Mouse (Mus musculus) ZHBTc4 (cell line): Measurements from ENCODE around the gene Flnb.
A peak's percentile ranks its signal among the peaks of the same experiment; 100 is the strongest.

Experiments used
- DNase-seq: peaks from one replicate; pipeline ENCODE4 v3.0.0-alpha.2; 2011; ENCODE audit warnings: low read depth, low spot score

The Flnb gene

GRCm38 (mm10) chr14:7992158-7992557 lies 174.4 kb downstream of the Flnb start:
- no peak for DNase-seq

- peak; percentile 27 for DNase-seq
Observed at GRCm38 (mm10) chr14:7994271-7994767, 176.6 kb downstream of the Flnb start, which contains the start of gene Dnase1l3. TSS of gene Dnase1l3 (minus strand) at chr14:7994573.

- peak; percentile 93 for DNase-seq
Observed at GRCm38 (mm10) chr14:7997255-7997696, 179.5 kb downstream of the Flnb start.

GRCm38 (mm10) chr14:7999030-7999429 lies 181.3 kb downstream of the Flnb start:
- no peak for DNase-seq

- DNase-seq: no peak
Observed at GRCm38 (mm10) chr14:7999435-7999834, 181.7 kb downstream of the Flnb start.

GRCm38 (mm10) chr14:8000247-8000646 lies 182.5 kb downstream of the Flnb start:
- no peak for DNase-seq
